Mouse (Mus musculus) kidney, adult 2 months (tissue): Measurements from ENCODE around the gene 1700001C19Rik. TPM values are rescaled to one million over a fixed set of nuclear protein-coding genes. Genes with fewer than 3 reads are reported as not detected.
"Not testable (repeated sequence)": the region's sequence is repeated elsewhere in the genome, so short reads cannot be mapped to it uniquely, and the experiment has no call there.

Experiments used
- DNase-seq: peaks from one replicate; pipeline ENCODE4 v3.0.0; 2021
- H3K27ac ChIP-seq: fragments of 200-500 bp; 2 replicates; pipeline ENCODE4 v1.5.1; 2012; ENCODE audit warnings: low read depth, low read length, control low read depth, inconsistent platforms; ENCODE audit not compliant: insufficient read depth
- H3K27me3 ChIP-seq: fragments of 200-500 bp; replicated peaks from 2 replicates; pipeline ENCODE4 v1.6.1; 2012; ENCODE audit warnings: mild to moderate bottlenecking, moderate library complexity, low read length, inconsistent platforms; ENCODE audit not compliant: control insufficient read depth, insufficient read depth
- H3K36me3 ChIP-seq: fragments of 200-500 bp; 2 replicates; pipeline ENCODE4 v1.6.1; 2012; ENCODE audit warnings: mild to moderate bottlenecking, moderate library complexity, low read length, inconsistent platforms; ENCODE audit not compliant: control insufficient read depth, insufficient read depth
- H3K4me1 ChIP-seq: fragments of 200-500 bp; 2 replicates; pipeline ENCODE4 v1.6.1; 2011; ENCODE audit warnings: low read length; ENCODE audit not compliant: control insufficient read depth, insufficient read depth
- H3K4me3 ChIP-seq: fragments of 200-500 bp; 2 replicates; pipeline ENCODE4 v1.5.1; 2011; ENCODE audit warnings: mild to moderate bottlenecking, low read depth, low read length, control low read depth; ENCODE audit not compliant: insufficient read depth
- CTCF ChIP-seq: fragments of 200-500 bp; conservative IDR thresholded peaks from 2 replicates; pipeline ENCODE4 v1.5.1; 2011; ENCODE audit warnings: low read depth, mild to moderate bottlenecking, control low read depth, low read length, moderate library complexity, mixed read lengths; ENCODE audit not compliant: insufficient read depth, insufficient read length
- POLR2A ChIP-seq: fragments of 200-500 bp; IDR thresholded peaks from one replicate; pipeline ENCODE4 v1.6.1; 2011; ENCODE audit warnings: low read depth, low read length, control low read depth
- WGBS: fragments of 180-500 bp; shearing (Covaris S2); methylation state at CpG from one replicate; pipeline ENCODE4 v1.1.7; 2018; 5-methylcytosine and 5-hydroxymethylcytosine counted together
- polyA plus RNA-seq: library from polyadenylated mRNA; depleted of rRNA; stranded (reverse); fragments of >200 nt; gene quantifications from 2 replicates; pipeline ENCODE4 v1.2.3, GENCODE M21; 2012

Gene 1700001C19Rik
- polyA plus RNA-seq, 1 experiment = 0.09 TPM

DNA sequence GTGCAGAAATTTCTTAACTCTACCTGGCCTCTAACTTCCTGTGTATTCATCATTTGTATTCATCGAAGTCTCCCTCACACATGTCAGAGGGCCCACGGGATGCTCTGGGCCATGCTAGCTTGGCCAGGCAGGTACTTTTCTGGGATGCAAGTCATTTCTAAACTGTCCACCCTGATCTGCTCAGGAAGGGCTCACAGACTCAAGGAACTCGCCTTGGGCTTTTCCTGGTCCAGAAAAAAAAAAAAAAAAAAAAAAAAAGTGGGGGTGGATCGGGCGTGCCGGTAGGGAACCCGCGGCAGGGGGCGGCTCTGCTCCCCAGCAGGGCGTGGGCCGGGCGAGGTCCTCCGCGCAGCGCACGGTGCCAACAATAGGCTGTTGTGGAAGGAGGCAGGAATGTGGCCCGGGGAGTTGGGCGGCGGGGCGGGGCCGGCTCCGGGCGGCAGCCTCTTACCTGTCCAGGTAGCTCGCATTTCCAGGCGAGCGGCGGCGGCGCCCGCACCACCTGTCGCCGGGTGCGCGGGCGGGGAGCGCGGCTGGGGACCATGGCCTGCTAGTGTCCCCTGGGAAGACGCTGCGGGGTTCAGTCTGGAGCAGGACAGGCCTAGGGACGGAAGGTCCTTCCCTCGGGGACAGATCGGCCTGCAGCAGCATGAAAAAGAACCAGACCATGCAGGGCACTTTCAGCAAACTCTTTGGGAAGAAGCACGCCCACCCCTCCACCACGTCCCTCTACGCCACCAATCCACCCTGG lies 845 bp downstream of the 1700001C19Rik start, which contains the start of gene AI661453:
Gene AI661453 (plus strand): TSS at position 460 of the 751 bp plus-strand sequence.
- H3K27ac ChIP-seq = peak within 1 kb of the TSS; percentile 90
- peak; percentile 85 for DNase-seq

GRCm38 (mm10) chr17:47430815-47431214 lies 6.4 kb downstream of the 1700001C19Rik start:
- no peak overlapping the region for H3K27ac ChIP-seq

More for the DNA sequence above, 845 bp downstream of the 1700001C19Rik start, which contains the start of gene AI661453:
- Histone ChIP-seq H3K36me3 (no peaks in the 10 kb centered on the region), H3K27me3 (no peaks in the 10 kb centered on the region), H3K4me1 (no peaks in the 10 kb centered on the region; the same call in 1 of the 2 replicates), H3K4me3 (peak within 1 kb of the TSS; percentile 56)
- TF ChIP-seq POLR2A (no peak), CTCF (no peak)
- 2% methylated on average over 45 of the region's 45 CpGs for WGBS

GRCm38 (mm10) chr17:47428831-47429304 lies 8.3 kb downstream of the 1700001C19Rik start:
- Histone ChIP-seq H3K36me3 (no peaks in the 10 kb centered on the region), H3K4me3 (no peak overlapping the region), H3K4me1 (no peaks in the 10 kb centered on the region), H3K27me3 (no peaks in the 10 kb centered on the region), H3K27ac (no peak overlapping the region)
- WGBS = 16% methylated on average over 8 of the region's 8 CpGs
- peak; percentile 51 for DNase-seq
- TF ChIP-seq CTCF (peak; percentile 55), POLR2A (no peak)

More at GRCm38 (mm10) chr17:47430815-47431214, 6.4 kb downstream of the 1700001C19Rik start:
- DNase-seq = no peak
- Histone ChIP-seq H3K36me3 (no peaks in the 10 kb centered on the region), H3K4me1 (no peaks in the 10 kb centered on the region), H3K4me3 (no peak overlapping the region), H3K27me3 (no peaks in the 10 kb centered on the region)
- WGBS = 66% methylated on average over 5 of the region's 5 CpGs
- TF ChIP-seq CTCF = no peak
- TF ChIP-seq POLR2A = no peak

GRCm38 (mm10) chr17:47427316-47427715 lies 9.9 kb downstream of the 1700001C19Rik start:
- Histone ChIP-seq H3K27ac (no peak overlapping the region), H3K4me1 (no peaks in the 10 kb centered on the region), H3K27me3 (no peaks in the 10 kb centered on the region), H3K4me3 (no peak overlapping the region), H3K36me3 (no peaks in the 10 kb centered on the region)
- no peak for DNase-seq
- TF ChIP-seq POLR2A (no peak), CTCF (peak; percentile 25; the same call in 1 of the 2 replicates)
- WGBS = 82% methylated on average over 6 of the region's 6 CpGs

DNA sequence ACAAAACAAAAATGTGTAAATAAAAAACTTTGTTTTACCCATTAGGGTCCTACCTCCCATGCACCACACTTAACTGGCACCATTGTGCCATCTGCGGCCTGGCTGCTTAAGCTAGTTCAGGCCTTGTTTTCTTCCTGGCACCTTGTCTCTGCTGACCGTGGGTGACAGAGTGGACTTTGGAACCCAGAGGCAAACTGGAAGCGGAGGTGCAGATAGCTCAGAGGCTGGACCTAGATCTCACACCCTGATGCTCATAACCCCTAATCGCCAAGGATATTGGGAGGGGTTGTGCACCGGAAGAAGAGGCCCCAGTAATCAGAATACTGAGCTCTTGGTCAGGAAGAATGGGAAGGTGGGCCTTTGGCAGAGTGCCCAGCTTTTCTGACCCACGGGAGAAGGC lies 13.0 kb downstream of the 1700001C19Rik start:
- Histone ChIP-seq H3K4me3 (no peak overlapping the region), H3K36me3 (no peaks in the 10 kb centered on the region), H3K27ac (no peak overlapping the region), H3K4me1 (no peaks in the 10 kb centered on the region), H3K27me3 (no peaks in the 10 kb centered on the region)
- no peak for TF ChIP-seq CTCF
- TF ChIP-seq POLR2A = no peak
- 52% methylated on average over 6 of the region's 6 CpGs for WGBS
- peak; percentile 51 for DNase-seq

DNA sequence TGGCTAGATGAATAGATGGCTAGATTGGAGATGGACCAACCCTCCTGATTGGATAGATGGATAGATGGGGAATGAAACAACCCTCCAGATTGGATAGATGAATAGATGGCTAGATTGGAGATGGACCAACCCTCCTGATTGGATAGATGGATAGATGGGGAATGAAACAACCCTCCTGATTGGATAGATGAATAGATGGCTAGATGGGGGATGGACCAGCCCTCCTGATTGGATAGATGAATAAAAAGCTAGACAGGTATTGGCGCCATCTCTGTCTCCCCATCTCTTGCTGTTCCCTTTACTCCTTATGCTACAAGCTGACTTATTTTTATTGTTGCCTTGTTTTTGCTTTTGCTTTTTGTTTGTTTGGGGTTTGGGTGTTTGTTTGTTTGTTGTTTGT lies 14.6 kb downstream of the 1700001C19Rik start:
- not testable (repeated sequence) for H3K36me3 ChIP-seq, DNase-seq, H3K27ac ChIP-seq, H3K4me1 ChIP-seq, H3K4me3 ChIP-seq, H3K27me3 ChIP-seq
- 100% methylated on average over 1 of the region's 1 CpGs for WGBS

GRCm38 (mm10) chr17:47421566-47421965 lies 15.6 kb downstream of the 1700001C19Rik start:
- TF ChIP-seq CTCF (no peak), POLR2A (no peak)
- H3K36me3 ChIP-seq = no peaks in the 10 kb centered on the region

GRCm38 (mm10) chr17:47420195-47420594 lies 17.0 kb downstream of the 1700001C19Rik start:
- H3K27me3 ChIP-seq = no peaks in the 10 kb centered on the region
- no peak for DNase-seq
- H3K4me1 ChIP-seq = no peaks in the 10 kb centered on the region
- H3K36me3 ChIP-seq = no peaks in the 10 kb centered on the region
- TF ChIP-seq POLR2A = no peak
- TF ChIP-seq CTCF = no peak
- H3K27ac ChIP-seq = no peak overlapping the region
- H3K4me3 ChIP-seq = no peak overlapping the region
- 93% methylated on average over 2 of the region's 2 CpGs for WGBS

More at GRCm38 (mm10) chr17:47421566-47421965, 15.6 kb downstream of the 1700001C19Rik start:
- H3K4me1 ChIP-seq = no peaks in the 10 kb centered on the region
- no peak overlapping the region for H3K27ac ChIP-seq
- DNase-seq = no peak
- no peak overlapping the region for H3K4me3 ChIP-seq
- 88% methylated on average over 3 of the region's 3 CpGs for WGBS
- no peaks in the 10 kb centered on the region for H3K27me3 ChIP-seq

GRCm38 (mm10) chr17:47409897-47410861 lies 27.0 kb downstream of the 1700001C19Rik start:
- not testable (repeated sequence) for H3K27me3 ChIP-seq, H3K27ac ChIP-seq, H3K4me3 ChIP-seq, H3K4me1 ChIP-seq, H3K36me3 ChIP-seq
- WGBS = 5% methylated on average over 74 of the region's 74 CpGs
- peak; percentile 15 for DNase-seq
